Mouse (Mus musculus): ENCODE measurements around the gene Nop16. TPM values are rescaled to one million over a fixed set of nuclear protein-coding genes. Genes with fewer than 3 reads are reported as not detected.
"Not testable (repeated sequence)": the region's sequence is repeated elsewhere in the genome, so short reads cannot be mapped to it uniquely, and the experiment has no call there.

The Nop16 gene
- polyA plus RNA-seq, 1 experiment, result 51.1 TPM

GRCm38 (mm10) chr13:54621960-54622521 lies 32.2 kb upstream of the Nop16 start:
- no peaks in the 10 kb centered on the region for H3K27me3 ChIP-seq (ENCODE audit: control insufficient read depth, insufficient read depth, insufficient read length)
- peaks cover 53% of the 10 kb centered on the region for H3K79me2 ChIP-seq (ENCODE audit: control insufficient read depth, insufficient read depth)
- peak overlapping the region; percentile 79 for H3K4me2 ChIP-seq (ENCODE audit: low read depth)
- peak overlapping the region; percentile 39 for H3ac ChIP-seq (ENCODE audit: control insufficient read depth, insufficient read length)
- TF ChIP-seq MYOD1 (IDR thresholded peaks at IDR 0.05; ENCODE audit: control insufficient read depth in 1 of 3, insufficient read length in 2 of 3, low read depth in 2 of 3) (no peak), SRF (IDR thresholded peaks at IDR 0.05; ENCODE audit: control insufficient read depth, insufficient read length, low read depth) (no peak), POLR2AphosphoS2 (IDR thresholded peaks at IDR 0.05; ENCODE audit: insufficient read length, low read depth) (no peak), MYOG (IDR thresholded peaks at IDR 0.05; ENCODE audit: control insufficient read depth in 1 of 3, insufficient read depth in 1 of 3, insufficient read length in 2 of 3, low read depth in 2 of 3) (no peak), USF1 (IDR thresholded peaks at IDR 0.05; ENCODE audit: low read depth) (no peak), TCF3 (IDR thresholded peaks at IDR 0.05; ENCODE audit: insufficient read length, low read depth) (no peak), E2F4 (IDR thresholded peaks at IDR 0.05; ENCODE audit: insufficient read depth) (no peak), MAX (IDR thresholded peaks at IDR 0.05; ENCODE audit: low read depth) (no peak), CEBPB (IDR thresholded peaks at IDR 0.05; ENCODE audit: insufficient read depth, poor library complexity, severe bottlenecking) (no peak), TCF12 (IDR thresholded peaks at IDR 0.05; ENCODE audit: insufficient read depth, poor library complexity, severe bottlenecking) (no peak), REST (IDR thresholded peaks at IDR 0.05; ENCODE audit: insufficient read depth, insufficient read length) (no peak), POLR2A (IDR thresholded peaks at IDR 0.05; ENCODE audit: insufficient read length, low read depth) (no peak)
- peak overlapping the region; percentile 98 for H3K4me3 ChIP-seq
- no peaks in the 10 kb centered on the region for H3K36me3 ChIP-seq (ENCODE audit: control insufficient read depth, insufficient read depth)

- H3K79me2 ChIP-seq (ENCODE audit: control insufficient read depth, insufficient read depth), result peaks cover 46% of the 10 kb centered on the region
- peak within 1 kb of the TSS; percentile 98 for H3K4me3 ChIP-seq
- no peaks in the 10 kb centered on the region for H3K27me3 ChIP-seq (ENCODE audit: control insufficient read depth, insufficient read depth, insufficient read length)
- H3ac ChIP-seq (ENCODE audit: control insufficient read depth, insufficient read length), result peak within 1 kb of the TSS; percentile 39
- peak; percentile 84 for TF ChIP-seq POLR2A (IDR thresholded peaks at IDR 0.05; ENCODE audit: insufficient read length, low read depth)
- no peak for TF ChIP-seq TCF12 (IDR thresholded peaks at IDR 0.05; ENCODE audit: insufficient read depth, poor library complexity, severe bottlenecking)
- TF ChIP-seq POLR2AphosphoS2 (IDR thresholded peaks at IDR 0.05; ENCODE audit: insufficient read length, low read depth), result peak; percentile 86
- TF ChIP-seq MYOG (IDR thresholded peaks at IDR 0.05; ENCODE audit: control insufficient read depth in 1 of 3, insufficient read depth in 1 of 3, insufficient read length in 2 of 3, low read depth in 2 of 3), result peak in 1 of 3 experiments; percentile 4
- H3K4me2 ChIP-seq (ENCODE audit: low read depth), result peak within 1 kb of the TSS; percentile 81
- no peaks in the 10 kb centered on the region for H3K36me3 ChIP-seq (ENCODE audit: control insufficient read depth, insufficient read depth)
Observed at GRCm38 (mm10) chr13:54621155-54621932, 31.5 kb upstream of the Nop16 start, which contains the start of gene Faf2. TSS of gene Faf2 (plus strand) at chr13:54621784.

- Histone ChIP-seq H3K27me3 (ENCODE audit: control insufficient read depth, insufficient read depth, insufficient read length) (no peaks in the 10 kb centered on the region), H3K36me3 (ENCODE audit: control insufficient read depth, insufficient read depth) (no peaks in the 10 kb centered on the region), H3K4me2 (ENCODE audit: low read depth) (no peak overlapping the region), H3ac (ENCODE audit: control insufficient read depth, insufficient read length) (no peak overlapping the region), H3K4me3 (no peak overlapping the region), H3K79me2 (ENCODE audit: control insufficient read depth, insufficient read depth) (peaks cover 3% of the 10 kb centered on the region)
- no peak for TF ChIP-seq REST (IDR thresholded peaks at IDR 0.05; ENCODE audit: insufficient read depth, insufficient read length)
- TF ChIP-seq SRF (IDR thresholded peaks at IDR 0.05; ENCODE audit: control insufficient read depth, insufficient read length, low read depth), result no peak
- TF ChIP-seq CEBPB (IDR thresholded peaks at IDR 0.05; ENCODE audit: insufficient read depth, poor library complexity, severe bottlenecking), result no peak
- no peak for TF ChIP-seq POLR2AphosphoS2 (IDR thresholded peaks at IDR 0.05; ENCODE audit: insufficient read length, low read depth)
- TF ChIP-seq POLR2A (IDR thresholded peaks at IDR 0.05; ENCODE audit: insufficient read length, low read depth), result no peak
- TF ChIP-seq MYOG (IDR thresholded peaks at IDR 0.05; ENCODE audit: control insufficient read depth in 1 of 3, insufficient read depth in 1 of 3, insufficient read length in 2 of 3, low read depth in 2 of 3), result no peak
- no peak for TF ChIP-seq TCF3 (IDR thresholded peaks at IDR 0.05; ENCODE audit: insufficient read length, low read depth)
- TF ChIP-seq E2F4 (IDR thresholded peaks at IDR 0.05; ENCODE audit: insufficient read depth), result no peak
- no peak for TF ChIP-seq MAX (IDR thresholded peaks at IDR 0.05; ENCODE audit: low read depth)
- no peak for TF ChIP-seq TCF12 (IDR thresholded peaks at IDR 0.05; ENCODE audit: insufficient read depth, poor library complexity, severe bottlenecking)
- TF ChIP-seq MYOD1 (IDR thresholded peaks at IDR 0.05; ENCODE audit: control insufficient read depth in 1 of 3, insufficient read length in 2 of 3, low read depth in 2 of 3), result no peak
- TF ChIP-seq USF1 (IDR thresholded peaks at IDR 0.05; ENCODE audit: low read depth), result no peak
Observed at GRCm38 (mm10) chr13:54616998-54617397, 27.1 kb upstream of the Nop16 start.

GRCm38 (mm10) chr13:54616307-54616706 lies 26.4 kb upstream of the Nop16 start:
- Histone ChIP-seq H3K27me3 (ENCODE audit: control insufficient read depth, insufficient read depth, insufficient read length) (no peaks in the 10 kb centered on the region), H3K4me3 (no peak overlapping the region), H3K79me2 (ENCODE audit: control insufficient read depth, insufficient read depth) (no peaks in the 10 kb centered on the region), H3K4me2 (ENCODE audit: low read depth) (no peak overlapping the region), H3ac (ENCODE audit: control insufficient read depth, insufficient read length) (no peak overlapping the region), H3K36me3 (ENCODE audit: control insufficient read depth, insufficient read depth) (no peaks in the 10 kb centered on the region)
- TF ChIP-seq MAX (IDR thresholded peaks at IDR 0.05; ENCODE audit: low read depth) (no peak), TCF3 (IDR thresholded peaks at IDR 0.05; ENCODE audit: insufficient read length, low read depth) (no peak), USF1 (IDR thresholded peaks at IDR 0.05; ENCODE audit: low read depth) (no peak), MYOG (IDR thresholded peaks at IDR 0.05; ENCODE audit: control insufficient read depth in 1 of 3, insufficient read depth in 1 of 3, insufficient read length in 2 of 3, low read depth in 2 of 3) (no peak)

GRCm38 (mm10) chr13:54613141-54613540 lies 23.3 kb upstream of the Nop16 start:
- not testable (repeated sequence) for H3ac ChIP-seq (ENCODE audit: control insufficient read depth, insufficient read length); H3K27me3 ChIP-seq (ENCODE audit: control insufficient read depth, insufficient read depth, insufficient read length); H3K4me2 ChIP-seq (ENCODE audit: low read depth); H3K4me3 ChIP-seq; H3K36me3 ChIP-seq (ENCODE audit: control insufficient read depth, insufficient read depth); H3K79me2 ChIP-seq (ENCODE audit: control insufficient read depth, insufficient read depth)

All from myocyte (in vitro differentiated cells).